Mouse (Mus musculus): Measurements from ENCODE around the gene Fbxl3.

Gene Fbxl3

GRCm38 (mm10) chr14:103099238-103099933, at the start of gene Fbxl3:
Gene Fbxl3, minus strand, starts transcription at chr14:103099566.
- DNase-seq (ENCODE audit: low read depth, low spot score): peak; percentile 94

GRCm38 (mm10) chr14:103131991-103132390, 32.6 kb upstream of the Fbxl3 start:
- peak; percentile 66 for DNase-seq (ENCODE audit: low read depth, low spot score)

- no peak for DNase-seq (ENCODE audit: low read depth, low spot score)
These were observed 26.4 kb upstream of the Fbxl3 start for GRCm38 (mm10) chr14:103125756-103126155.

- peak; percentile 65 for DNase-seq (ENCODE audit: low read depth, low spot score)
These were observed 15.8 kb upstream of the Fbxl3 start for GRCm38 (mm10) chr14:103114994-103115670.

GRCm38 (mm10) chr14:103112606-103113363, 13.4 kb upstream of the Fbxl3 start:
- no peak for DNase-seq (ENCODE audit: low read depth, low spot score)

- no peak for DNase-seq (ENCODE audit: low read depth, low spot score)
These were observed 10.6 kb upstream of the Fbxl3 start for GRCm38 (mm10) chr14:103109971-103110370.

- no peak for DNase-seq (ENCODE audit: low read depth, low spot score)
These were observed 6.9 kb upstream of the Fbxl3 start for GRCm38 (mm10) chr14:103106301-103106700.

- DNase-seq (ENCODE audit: low read depth, low spot score): no peak
These were observed 3.5 kb upstream of the Fbxl3 start for GRCm38 (mm10) chr14:103102731-103103335.

GRCm38 (mm10) chr14:103102246-103102645, 2.9 kb upstream of the Fbxl3 start:
- no peak for DNase-seq (ENCODE audit: low read depth, low spot score)

GRCm38 (mm10) chr14:103101171-103101570, 1.8 kb upstream of the Fbxl3 start:
- DNase-seq (ENCODE audit: low read depth, low spot score): no peak

GRCm38 (mm10) chr14:103100296-103100695, 930 bp upstream of the Fbxl3 start:
- no peak for DNase-seq (ENCODE audit: low read depth, low spot score)

GRCm38 (mm10) chr14:103098587-103099235, 655 bp downstream of the Fbxl3 start:
- DNase-seq (ENCODE audit: low read depth, low spot score): peak; percentile 89

- DNase-seq (ENCODE audit: low read depth, low spot score): no peak
These were observed 1.2 kb downstream of the Fbxl3 start for GRCm38 (mm10) chr14:103098213-103098586.

GRCm38 (mm10) chr14:103096621-103097020, 2.7 kb downstream of the Fbxl3 start:
- no peak for DNase-seq (ENCODE audit: low read depth, low spot score)

GRCm38 (mm10) chr14:103095826-103096225, 3.5 kb downstream of the Fbxl3 start:
- no peak for DNase-seq (ENCODE audit: low read depth, low spot score)

- DNase-seq (ENCODE audit: low read depth, low spot score): peak; percentile 42
These were observed 4.3 kb downstream of the Fbxl3 start for GRCm38 (mm10) chr14:103095036-103095435.

- peak; percentile 35 for DNase-seq (ENCODE audit: low read depth, low spot score)
These were observed 5.7 kb downstream of the Fbxl3 start for GRCm38 (mm10) chr14:103093670-103094069.

GRCm38 (mm10) chr14:103093236-103093635, 6.1 kb downstream of the Fbxl3 start:
- no peak for DNase-seq (ENCODE audit: low read depth, low spot score)

GRCm38 (mm10) chr14:103088624-103089023, 10.7 kb downstream of the Fbxl3 start:
- DNase-seq (ENCODE audit: low read depth, low spot score): peak; percentile 76

- DNase-seq (ENCODE audit: low read depth, low spot score): no peak
These were observed 11.5 kb downstream of the Fbxl3 start for GRCm38 (mm10) chr14:103087846-103088245.

- no peak for DNase-seq (ENCODE audit: low read depth, low spot score)
These were observed 12.6 kb downstream of the Fbxl3 start for GRCm38 (mm10) chr14:103086671-103087324.
